Mouse (Mus musculus) bone marrow macrophage, adult 2 months (primary cell): Measurements from ENCODE around the gene Vmn1r215. TPM values are rescaled to one million over a fixed set of nuclear protein-coding genes. Genes with fewer than 3 reads are reported as not detected.
"Not testable (repeated sequence)": the region's sequence is repeated elsewhere in the genome, so short reads cannot be mapped to it uniquely, and the experiment has no call there.

Experiments
- H3K27ac ChIP-seq: 2 replicates; pipeline ENCODE4 v1.5.1; 2012; ENCODE audit warnings: low read depth, low read length; ENCODE audit not compliant: insufficient read depth
- H3K4me1 ChIP-seq: 2 replicates; pipeline ENCODE4 v1.6.1; 2012; ENCODE audit warnings: low read length; ENCODE audit not compliant: control insufficient read depth, insufficient read depth
- H3K4me3 ChIP-seq: 2 replicates; pipeline ENCODE4 v1.5.1; 2012; ENCODE audit warnings: mild to moderate bottlenecking, low read length, moderate library complexity; ENCODE audit not compliant: insufficient read depth
- CTCF ChIP-seq: IDR thresholded peaks from 2 replicates; pipeline ENCODE4 v1.5.1; 2012; ENCODE audit warnings: low read depth, mild to moderate bottlenecking, low read length, moderate library complexity
- POLR2A ChIP-seq: IDR thresholded peaks from 2 replicates; pipeline ENCODE4 v1.6.1; 2012; ENCODE audit warnings: mild to moderate bottlenecking, low read depth, low read length, borderline replicate concordance
- polyA plus RNA-seq: library from polyadenylated mRNA; stranded (reverse); fragments of >200 nt; gene quantifications from 2 replicates; pipeline ENCODE4 v1.2.4, GENCODE M21; 2012; ENCODE audit not compliant: missing spikeins, insufficient read depth, insufficient read length

The Vmn1r215 gene
- polyA plus RNA-seq = not detected in 2 replicates

DNA sequence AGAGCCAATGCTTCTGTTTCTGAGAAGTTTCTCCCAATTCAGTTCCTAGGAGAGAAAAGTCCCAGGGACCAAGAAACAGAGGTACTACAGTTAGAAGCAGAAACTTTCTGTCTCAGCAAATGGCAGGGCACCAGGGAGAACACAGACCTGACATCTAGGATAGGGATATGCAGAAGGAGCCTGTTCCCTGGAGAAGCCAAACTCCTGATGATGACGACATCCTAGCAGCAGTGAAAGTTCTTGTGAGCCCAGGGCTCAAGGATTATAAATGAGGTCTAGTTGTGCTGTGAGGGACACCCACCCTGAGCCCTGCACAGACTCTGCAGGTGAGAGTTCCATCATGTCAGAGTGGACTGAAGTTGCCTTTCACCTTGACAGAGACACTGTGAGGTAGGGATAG, at the start of gene Vmn1r215:
TSS of gene Vmn1r215 (plus strand) at position 301 of the 400 bp plus-strand sequence.
- TF ChIP-seq CTCF = no peak
- TF ChIP-seq POLR2A = no peak
- H3K4me3 ChIP-seq = no peak within 1 kb of the TSS
- H3K4me1 ChIP-seq = no peaks in the 10 kb centered on the region
- no peak within 1 kb of the TSS for H3K27ac ChIP-seq

DNA sequence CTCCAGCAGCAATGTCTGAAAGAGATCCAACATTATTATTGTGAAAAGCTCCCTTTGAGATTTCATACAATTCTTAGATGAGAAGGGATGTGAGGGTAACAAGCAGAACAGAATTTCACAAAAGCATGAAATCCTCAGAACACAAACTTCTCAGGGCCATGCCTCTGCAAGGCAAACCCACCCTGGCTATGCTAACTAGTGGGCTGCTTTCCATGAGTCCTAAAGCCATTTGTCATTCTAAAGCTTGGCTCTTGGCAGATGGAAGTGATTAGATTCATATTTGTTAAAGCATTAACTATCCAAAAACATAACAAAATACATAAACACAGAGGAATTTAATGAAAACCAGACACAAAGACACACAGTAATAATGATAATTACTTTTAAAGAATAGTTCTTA, 49.7 kb upstream of the Vmn1r215 start:
- TF ChIP-seq CTCF (no peak), POLR2A (no peak)
- Histone ChIP-seq H3K4me1 (no peaks in the 10 kb centered on the region), H3K27ac (no peak overlapping the region), H3K4me3 (no peak overlapping the region)

DNA sequence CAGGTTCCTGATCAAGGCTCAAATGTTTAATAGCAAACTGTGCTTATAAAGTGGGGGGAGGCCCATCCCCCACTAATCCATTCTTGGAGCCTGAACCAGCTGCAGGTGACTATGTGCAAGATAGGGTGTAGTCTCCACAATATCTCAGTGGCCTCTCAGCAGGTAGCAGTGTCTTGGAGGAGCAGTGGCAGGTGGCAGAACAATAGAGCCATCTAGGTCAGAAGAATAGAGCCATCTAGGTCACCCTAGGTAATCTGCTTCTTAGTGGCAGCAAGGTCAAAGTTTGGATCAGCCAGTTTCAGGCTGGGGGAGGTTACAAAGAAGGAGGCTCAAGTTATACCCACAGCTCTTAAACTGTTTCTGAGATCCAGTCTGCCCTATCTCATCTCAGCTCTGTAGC, 43.0 kb upstream of the Vmn1r215 start:
- Histone ChIP-seq H3K4me3 (no peak overlapping the region), H3K4me1 (no peaks in the 10 kb centered on the region), H3K27ac (no peak overlapping the region)
- TF ChIP-seq POLR2A = no peak
- TF ChIP-seq CTCF = no peak

DNA sequence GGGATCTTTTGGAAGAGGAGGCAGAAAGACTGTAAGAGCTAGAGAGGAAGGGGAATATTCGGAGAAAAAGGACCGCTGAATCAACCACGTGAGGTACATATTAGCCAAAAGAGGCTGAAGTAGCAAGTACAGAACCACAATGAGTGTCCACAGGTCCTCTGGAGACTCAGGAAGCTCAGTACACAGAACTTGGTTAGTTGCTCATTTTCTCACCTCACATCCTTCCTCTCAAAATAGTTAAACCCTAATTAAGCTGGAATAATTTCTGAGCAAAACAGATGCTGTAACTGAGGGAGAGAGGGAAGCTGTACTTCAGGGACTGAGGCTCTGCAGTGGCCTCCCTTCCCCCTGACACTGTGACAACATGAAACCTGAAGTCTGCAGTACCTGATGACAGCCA, 37.7 kb upstream of the Vmn1r215 start, which contains the start of gene Vmn1r214:
TSS of gene Vmn1r214 (plus strand) at position 301 of the 400 bp plus-strand sequence.
- TF ChIP-seq CTCF (no peak), POLR2A (no peak)
- no peak within 1 kb of the TSS for H3K4me3 ChIP-seq
- H3K27ac ChIP-seq = no peak within 1 kb of the TSS
- no peaks in the 10 kb centered on the region for H3K4me1 ChIP-seq

DNA sequence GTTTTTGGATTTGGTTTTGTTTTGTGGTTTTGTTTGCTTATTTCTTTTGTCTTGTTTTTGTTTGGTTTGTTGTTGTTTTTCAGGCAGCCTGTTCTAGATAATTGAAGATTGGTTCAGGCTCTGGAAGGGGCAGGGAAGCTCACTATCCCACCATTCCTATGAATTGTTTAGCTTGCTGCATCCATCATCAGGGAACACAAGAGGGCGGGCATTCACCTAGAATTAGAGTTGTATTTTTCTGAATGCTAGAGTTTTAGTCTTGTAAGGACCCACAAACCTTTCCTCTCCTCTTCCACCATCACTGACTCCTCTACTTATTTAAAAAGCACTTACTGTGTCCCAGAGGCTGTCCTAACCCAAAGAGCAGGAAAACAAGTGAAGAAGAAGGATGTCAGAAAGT, 10.0 kb upstream of the Vmn1r215 start:
- H3K27ac ChIP-seq = no peak overlapping the region
- TF ChIP-seq POLR2A (no peak), CTCF (no peak)
- no peaks in the 10 kb centered on the region for H3K4me1 ChIP-seq

DNA sequence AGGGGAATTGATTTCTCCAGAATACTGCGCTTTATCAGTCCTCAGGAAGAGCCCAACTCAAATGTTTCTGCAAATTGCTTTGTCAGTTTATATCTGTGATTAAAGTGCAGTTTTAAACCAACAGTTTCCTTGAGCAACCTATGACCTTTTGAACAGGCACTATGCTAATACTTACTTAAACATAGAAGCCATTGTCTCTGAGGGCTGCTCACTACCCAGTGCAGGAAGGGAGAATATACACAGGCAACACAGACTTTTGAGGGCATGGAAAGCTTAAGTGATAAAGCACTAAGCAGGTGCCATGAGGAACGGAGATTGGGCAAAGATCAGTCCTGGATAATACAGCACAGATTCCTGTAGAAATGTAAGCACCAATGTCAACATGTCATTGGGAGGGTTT, 1.5 kb downstream of the Vmn1r215 start:
- TF ChIP-seq POLR2A = no peak
- TF ChIP-seq CTCF = no peak
- Histone ChIP-seq H3K4me1 (no peaks in the 10 kb centered on the region), H3K4me3 (no peak overlapping the region), H3K27ac (no peak overlapping the region)

More for the DNA sequence above, 10.0 kb upstream of the Vmn1r215 start:
- H3K4me3 ChIP-seq = no peak overlapping the region

DNA sequence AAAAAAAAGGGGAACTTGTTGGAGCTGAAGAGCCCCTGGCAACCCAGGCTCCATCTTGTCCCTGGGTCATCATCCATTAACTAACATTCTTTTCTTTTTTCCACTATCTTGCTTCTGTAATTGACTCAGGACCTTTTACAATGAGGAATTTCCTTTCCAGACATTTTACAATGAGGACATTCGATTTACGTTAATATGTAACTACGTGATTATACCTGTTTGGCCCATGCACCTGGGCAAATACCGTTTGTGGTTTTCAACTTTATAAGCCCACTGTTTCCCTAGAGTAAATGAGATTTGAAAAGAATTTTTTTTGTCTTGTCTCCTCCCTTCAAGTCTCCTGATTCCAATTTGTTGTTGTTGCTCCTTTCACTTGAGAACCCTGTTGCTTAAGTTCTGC, 26.6 kb downstream of the Vmn1r215 start:
- no peak for TF ChIP-seq CTCF
- no peak for TF ChIP-seq POLR2A
- Histone ChIP-seq H3K4me1 (no peaks in the 10 kb centered on the region), H3K4me3 (no peak overlapping the region), H3K27ac (no peak overlapping the region)

DNA sequence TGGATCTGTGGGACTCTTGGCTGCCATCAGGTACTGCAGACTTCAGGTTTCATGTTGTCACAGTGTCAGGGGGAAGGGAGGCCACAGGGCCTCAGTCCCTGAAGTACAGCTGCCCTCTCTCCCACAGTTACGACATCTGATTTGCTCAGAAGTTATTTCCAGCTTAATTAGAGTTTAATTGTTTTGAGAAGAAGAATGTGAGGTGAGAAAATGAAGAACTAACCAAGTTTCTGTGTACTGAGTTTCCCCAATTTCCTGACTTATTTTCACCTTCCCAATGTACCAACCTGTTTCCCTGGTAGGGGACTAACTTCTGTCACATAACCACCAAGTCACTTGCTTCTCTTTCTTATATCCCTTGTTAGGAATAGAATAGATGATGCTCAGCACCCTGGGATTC, 50.3 kb downstream of the Vmn1r215 start, which contains the start of gene Vmn1r217:
TSS of gene Vmn1r217 (minus strand) at position 101 of the 400 bp plus-strand sequence.
- not testable (repeated sequence) for H3K4me3 ChIP-seq, H3K4me1 ChIP-seq, H3K27ac ChIP-seq

DNA sequence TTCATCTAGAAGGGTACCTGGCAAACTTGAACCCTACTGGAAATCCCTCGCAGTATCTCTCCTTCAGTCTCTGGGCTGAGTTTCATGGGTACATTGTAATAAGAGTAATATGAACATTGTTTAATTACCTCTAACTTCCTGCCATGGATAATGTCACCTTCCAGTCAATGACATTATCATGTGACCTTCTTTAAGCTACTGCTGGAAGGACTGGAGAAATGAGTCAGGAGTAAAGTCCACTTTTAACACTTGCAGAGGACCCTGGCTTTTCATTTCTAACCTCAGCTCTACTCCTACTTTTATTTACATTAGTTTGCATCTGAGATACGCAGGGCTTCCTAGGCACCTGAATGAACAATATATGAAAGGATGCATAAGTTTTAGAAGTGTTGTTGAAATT, 52.8 kb downstream of the Vmn1r215 start:
- no peak for TF ChIP-seq CTCF
- no peak for TF ChIP-seq POLR2A

More for the DNA sequence above, 52.8 kb downstream of the Vmn1r215 start:
- H3K4me1 ChIP-seq = no peaks in the 10 kb centered on the region
- H3K4me3 ChIP-seq = no peak overlapping the region
- H3K27ac ChIP-seq = no peak overlapping the region

Other genes starting within 250 kb of the Vmn1r215 start
- not detected in 2 replicates for gene Vmn1r210, start 236.7 kb upstream of the Vmn1r215 start, polyA plus RNA-seq
- not detected in 2 replicates for gene Vmn1r211, start 210.5 kb upstream of the Vmn1r215 start, polyA plus RNA-seq
- not detected in 2 replicates for gene Vmn1r212, start 183.8 kb upstream of the Vmn1r215 start, polyA plus RNA-seq
- not detected in 2 replicates for gene Vmn1r213, start 60.4 kb upstream of the Vmn1r215 start, polyA plus RNA-seq
- not detected in 2 replicates for gene Vmn1r214, start 37.6 kb upstream of the Vmn1r215 start, polyA plus RNA-seq
- not detected in 2 replicates for gene Vmn1r217, start 50.2 kb downstream of the Vmn1r215 start, polyA plus RNA-seq
- 0.07 and 0.16 TPM in 2 replicates for gene Vmn1r218, start 65.1 kb downstream of the Vmn1r215 start, polyA plus RNA-seq
- not detected in 2 replicates for gene Vmn1r219, start 91.3 kb downstream of the Vmn1r215 start, polyA plus RNA-seq
- not detected in 2 replicates for gene Vmn1r220, start 120.0 kb downstream of the Vmn1r215 start, polyA plus RNA-seq
- gene Vmn1r221, start 146.1 kb downstream of the Vmn1r215 start, polyA plus RNA-seq = 0.09 and 0.13 TPM in 2 replicates
- not detected in 2 replicates for gene Vmn1r222, start 167.9 kb downstream of the Vmn1r215 start, polyA plus RNA-seq
- not detected in 2 replicates for gene Vmn1r223, start 179.1 kb downstream of the Vmn1r215 start, polyA plus RNA-seq